Mouse (Mus musculus) spleen, embryonic (tissue): ENCODE measurements around the gene Lims1.
"Not testable (repeated sequence)": the region's sequence is repeated elsewhere in the genome, so short reads cannot be mapped to it uniquely, and the experiment has no call there.

Experiments
- CTCF ChIA-PET: fragments of 350-600 bp; sonication (Branson Sonifier 250); formaldehyde crosslinking; loops from one replicate; lab custom pipeline; 2022; lab: Charles Lee

The Lims1 gene

GRCm38 (mm10) chr10:58323028-58323991, at the start of gene Lims1:
Gene Lims1 (plus strand): TSS chr10:58323466.
- CTCF ChIA-PET: interaction anchor here (1.2 kb wide), 1 partner anchor 19 kb away, joined by 3 read pairs; no protein-coding TSS in a partner anchor

- CTCF ChIA-PET: no interaction called here
These were observed 41.0 kb upstream of the Lims1 start for GRCm38 (mm10) chr10:58282238-58282637.

- CTCF ChIA-PET: interaction anchor here (0.7 kb wide), 1 partner anchor 35 kb away, joined by 3 read pairs; no protein-coding TSS in a partner anchor
These were observed 32.5 kb upstream of the Lims1 start for GRCm38 (mm10) chr10:58290742-58291141.

- CTCF ChIA-PET: no interaction called here
These were observed 29.0 kb upstream of the Lims1 start for GRCm38 (mm10) chr10:58294246-58294645.

- CTCF ChIA-PET: interaction anchor here (0.6 kb wide), 1 partner anchor 23 kb away, joined by 7 read pairs; no protein-coding TSS in a partner anchor
These were observed 27.7 kb upstream of the Lims1 start for GRCm38 (mm10) chr10:58295605-58296004.

- CTCF ChIA-PET: interaction anchor here (0.6 kb wide), 1 partner anchor 17 kb away, joined by 4 read pairs; no protein-coding TSS in a partner anchor
These were observed 18.3 kb upstream of the Lims1 start for GRCm38 (mm10) chr10:58304996-58305395.

GRCm38 (mm10) chr10:58306897-58307296, 16.4 kb upstream of the Lims1 start:
- CTCF ChIA-PET: no interaction called here

GRCm38 (mm10) chr10:58310791-58311190, 12.5 kb upstream of the Lims1 start:
- CTCF ChIA-PET: no interaction called here

GRCm38 (mm10) chr10:58312887-58313286, 10.4 kb upstream of the Lims1 start:
- CTCF ChIA-PET: no interaction called here

- CTCF ChIA-PET: no interaction called here
These were observed 2.4 kb upstream of the Lims1 start for GRCm38 (mm10) chr10:58320881-58321280.

- CTCF ChIA-PET: interaction anchor here (0.7 kb wide), 1 partner anchor 18 kb away, joined by 4 read pairs; no protein-coding TSS in a partner anchor
These were observed 772 bp upstream of the Lims1 start for GRCm38 (mm10) chr10:58322361-58323027.

GRCm38 (mm10) chr10:58326271-58326670, 3.0 kb downstream of the Lims1 start:
- CTCF ChIA-PET: no interaction called here

GRCm38 (mm10) chr10:58327836-58328235, 4.6 kb downstream of the Lims1 start:
- CTCF ChIA-PET: not testable (repeated sequence)

GRCm38 (mm10) chr10:58328517-58329108, 5.3 kb downstream of the Lims1 start:
- CTCF ChIA-PET: no interaction called here

- CTCF ChIA-PET: interaction anchor here (0.7 kb wide), 1 partner anchor 1286 kb away, joined by 5 read pairs; the partner anchor contains the start of gene Mcu
These were observed 7.4 kb downstream of the Lims1 start for GRCm38 (mm10) chr10:58330635-58331034.

GRCm38 (mm10) chr10:58331741-58332140, 8.5 kb downstream of the Lims1 start:
- CTCF ChIA-PET: no interaction called here

GRCm38 (mm10) chr10:58333414-58333813, 10.1 kb downstream of the Lims1 start:
- CTCF ChIA-PET: no interaction called here

GRCm38 (mm10) chr10:58336156-58336555, 12.9 kb downstream of the Lims1 start:
- CTCF ChIA-PET: no interaction called here

GRCm38 (mm10) chr10:58337091-58337490, 13.8 kb downstream of the Lims1 start:
- CTCF ChIA-PET: not testable (repeated sequence)

GRCm38 (mm10) chr10:58338590-58338989, 15.3 kb downstream of the Lims1 start:
- CTCF ChIA-PET: no interaction called here

GRCm38 (mm10) chr10:58341685-58342084, 18.4 kb downstream of the Lims1 start:
- CTCF ChIA-PET: interaction anchor here (0.7 kb wide), 1 partner anchor 27 kb away, joined by 3 read pairs; no protein-coding TSS in a partner anchor
